Mouse (Mus musculus) neural tube, embryonic 14.5 days (tissue): ENCODE measurements around the gene Alkbh8. TPM values are rescaled to one million over a fixed set of nuclear protein-coding genes. Genes with fewer than 3 reads are reported as not detected.
"Not testable (repeated sequence)": the region's sequence is repeated elsewhere in the genome, so short reads cannot be mapped to it uniquely, and the experiment has no call there.

Experiments
- ATAC-seq: fragments of 200-750 bp; cut with Nextera tagmentation; 2 replicates; pipeline ENCODE4 v1.8.0; 2017; ENCODE audit warnings: low read depth, mild to moderate bottlenecking, moderate TSS enrichment, moderate library complexity
- H3K27ac ChIP-seq: fragments of 300-500 bp; sonication (generic); 2 replicates; pipeline ENCODE4 v1.5.1; 2014; ENCODE audit warnings: low read depth, mild to moderate bottlenecking, control low read depth, low read length, moderate library complexity, mixed read lengths
- H3K27me3 ChIP-seq: fragments of 300-500 bp; sonication (generic); 2 replicates; pipeline ENCODE4 v1.6.1; 2014; ENCODE audit warnings: low read length; ENCODE audit not compliant: control insufficient read depth, insufficient read depth
- H3K36me3 ChIP-seq: fragments of 300-500 bp; sonication (generic); 2 replicates; pipeline ENCODE4 v1.6.1; 2014; ENCODE audit warnings: low read length, mixed read lengths; ENCODE audit not compliant: control insufficient read depth, insufficient read depth
- H3K4me1 ChIP-seq: fragments of 300-500 bp; sonication (generic); 2 replicates; pipeline ENCODE4 v1.6.1; 2014; ENCODE audit warnings: low read length; ENCODE audit not compliant: control insufficient read depth, insufficient read depth
- H3K4me2 ChIP-seq: fragments of 300-500 bp; sonication (generic); 2 replicates; pipeline ENCODE4 v1.6.1; 2014; ENCODE audit warnings: mild to moderate bottlenecking, low read depth, low read length, control low read depth
- H3K4me3 ChIP-seq: fragments of 300-500 bp; sonication (generic); 2 replicates; pipeline ENCODE4 v1.5.1; 2014; ENCODE audit warnings: low read depth, low read length, control low read depth, mixed read lengths
- H3K9ac ChIP-seq: fragments of 300-500 bp; sonication (generic); replicated peaks from 2 replicates; pipeline ENCODE4 v1.6.1; 2014; ENCODE audit warnings: low read depth, mild to moderate bottlenecking, control low read depth, low read length, mixed read lengths
- H3K9me3 ChIP-seq: fragments of 300-500 bp; sonication (generic); 2 replicates; pipeline ENCODE4 v1.6.1; 2016; ENCODE audit warnings: low read length; ENCODE audit not compliant: control insufficient read depth
- WGBS: fragments of 180-500 bp; shearing (Covaris S2); extraction: QIAGEN DNeasy Blood & Tissue Kit; methylation state at CpG from one replicate; pipeline ENCODE4 v1.1.7; 2014; 5-methylcytosine and 5-hydroxymethylcytosine counted together
- polyA plus RNA-seq: library from polyadenylated mRNA; unstranded; fragments of >200 nt; fragmentation: Nextera tagmentation; extraction: Ambion mirVana; gene quantifications from 2 replicates; pipeline ENCODE4 v1.2.1, GENCODE M21; 2014

Gene Alkbh8
- polyA plus RNA-seq, 1 experiment from 2014 or later = 71.3 TPM

DNA sequence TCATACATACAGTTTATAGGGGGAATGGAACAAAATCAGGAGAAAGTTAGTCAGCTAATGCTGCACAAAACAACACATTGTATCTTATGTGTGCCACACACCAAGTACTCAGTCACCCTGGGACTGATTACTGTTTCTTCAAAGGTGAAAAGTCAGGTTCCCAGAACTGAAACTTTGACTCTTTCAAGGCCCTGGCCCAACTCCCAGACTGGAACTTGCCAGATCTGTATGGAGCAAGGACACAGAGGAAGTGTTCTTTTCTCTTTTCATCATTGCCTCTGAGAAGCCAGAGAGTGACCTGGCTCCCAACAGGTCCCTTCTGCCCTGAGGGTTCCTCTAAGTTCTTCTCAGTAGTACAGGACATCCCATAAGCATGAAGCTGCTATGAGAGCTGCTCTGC is 10.2 kb downstream of the Alkbh8 start:
- Histone ChIP-seq H3K4me3 (no peak overlapping the region), H3K9me3 (no peaks in the 10 kb centered on the region), H3K27ac (no peak overlapping the region), H3K4me1 (no peaks in the 10 kb centered on the region), H3K4me2 (no peak overlapping the region), H3K36me3 (peaks cover 36% of the 10 kb centered on the region), H3K9ac (no peak overlapping the region), H3K27me3 (no peaks in the 10 kb centered on the region)
- no peak for ATAC-seq

DNA sequence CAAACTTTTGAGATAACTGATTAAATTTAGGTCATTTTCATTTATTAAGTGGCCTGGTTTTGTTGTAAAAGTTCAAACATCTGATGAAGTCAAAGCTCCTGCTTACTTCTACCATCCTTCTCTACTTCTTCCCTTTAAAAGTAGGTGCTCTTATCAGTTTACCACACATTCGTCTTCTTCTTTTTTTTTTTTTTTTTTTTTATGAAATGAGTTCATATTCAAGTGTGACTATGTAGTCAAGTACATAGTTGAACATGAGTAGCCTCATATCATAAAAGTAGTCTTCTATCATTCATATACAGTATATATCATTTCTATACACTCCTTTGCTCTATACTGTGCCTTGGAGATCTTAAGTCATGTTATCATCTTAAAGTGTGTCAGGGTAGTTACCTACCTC is 11.0 kb downstream of the Alkbh8 start:
- H3K4me2 ChIP-seq = no peak overlapping the region
- H3K4me3 ChIP-seq = no peak overlapping the region
- H3K27ac ChIP-seq = no peak overlapping the region
- no peaks in the 10 kb centered on the region for H3K27me3 ChIP-seq
- ATAC-seq = no peak
- 73% methylated on average over 1 of the region's 1 CpGs for WGBS
- H3K9me3 ChIP-seq = no peaks in the 10 kb centered on the region
- peaks cover 38% of the 10 kb centered on the region for H3K36me3 ChIP-seq
- H3K9ac ChIP-seq = no peak overlapping the region
- H3K4me1 ChIP-seq = no peaks in the 10 kb centered on the region

DNA sequence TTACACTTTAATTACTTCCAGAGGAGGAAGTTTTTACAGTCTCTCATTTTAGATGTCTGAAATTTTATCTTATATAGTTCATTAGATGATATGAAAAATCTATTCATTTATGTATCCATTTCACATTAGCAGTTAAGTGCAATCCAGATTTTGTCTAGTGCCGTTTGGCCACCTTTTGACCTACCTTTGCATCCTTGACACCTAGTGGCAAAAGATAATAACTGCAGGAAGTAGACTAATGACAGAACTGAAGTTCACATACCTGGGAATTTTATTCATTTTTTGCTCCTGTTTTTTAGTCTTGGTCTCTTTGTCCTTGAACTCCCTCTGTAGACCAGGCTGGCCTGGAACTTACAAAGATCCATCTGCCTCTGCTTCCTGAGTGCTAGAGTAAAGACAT is 15.1 kb downstream of the Alkbh8 start:
- Histone ChIP-seq H3K9ac (no peak overlapping the region), H3K4me3 (no peak overlapping the region), H3K4me2 (no peak overlapping the region), H3K36me3 (peaks cover 33% of the 10 kb centered on the region), H3K9me3 (no peaks in the 10 kb centered on the region), H3K4me1 (no peaks in the 10 kb centered on the region), H3K27me3 (no peaks in the 10 kb centered on the region), H3K27ac (no peak overlapping the region)
- no peak for ATAC-seq
- 85% methylated on average over 1 of the region's 1 CpGs for WGBS

DNA sequence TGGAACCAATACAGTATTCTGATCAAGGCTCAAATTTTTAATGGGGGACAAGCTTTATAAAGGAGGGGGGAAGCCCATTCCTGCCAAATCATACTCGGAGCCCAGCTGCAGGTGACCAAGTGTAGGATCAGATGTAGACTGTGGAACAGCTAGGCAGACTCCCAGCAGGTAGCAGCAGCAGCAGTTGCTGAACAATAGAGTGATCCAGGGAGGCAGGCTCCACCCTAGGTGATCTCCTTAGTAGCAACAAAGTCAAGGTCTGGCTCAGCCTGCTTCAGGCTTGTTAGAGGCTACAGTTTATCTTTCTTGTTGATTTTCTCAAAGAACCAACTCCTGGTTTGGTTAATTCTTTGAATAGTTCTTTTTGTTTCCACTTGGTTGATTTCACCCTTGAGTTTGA is 41.4 kb downstream of the Alkbh8 start:
- not testable (repeated sequence) for H3K27me3 ChIP-seq, ATAC-seq
- WGBS = 60% methylated on average over 1 of the region's 1 CpGs

DNA sequence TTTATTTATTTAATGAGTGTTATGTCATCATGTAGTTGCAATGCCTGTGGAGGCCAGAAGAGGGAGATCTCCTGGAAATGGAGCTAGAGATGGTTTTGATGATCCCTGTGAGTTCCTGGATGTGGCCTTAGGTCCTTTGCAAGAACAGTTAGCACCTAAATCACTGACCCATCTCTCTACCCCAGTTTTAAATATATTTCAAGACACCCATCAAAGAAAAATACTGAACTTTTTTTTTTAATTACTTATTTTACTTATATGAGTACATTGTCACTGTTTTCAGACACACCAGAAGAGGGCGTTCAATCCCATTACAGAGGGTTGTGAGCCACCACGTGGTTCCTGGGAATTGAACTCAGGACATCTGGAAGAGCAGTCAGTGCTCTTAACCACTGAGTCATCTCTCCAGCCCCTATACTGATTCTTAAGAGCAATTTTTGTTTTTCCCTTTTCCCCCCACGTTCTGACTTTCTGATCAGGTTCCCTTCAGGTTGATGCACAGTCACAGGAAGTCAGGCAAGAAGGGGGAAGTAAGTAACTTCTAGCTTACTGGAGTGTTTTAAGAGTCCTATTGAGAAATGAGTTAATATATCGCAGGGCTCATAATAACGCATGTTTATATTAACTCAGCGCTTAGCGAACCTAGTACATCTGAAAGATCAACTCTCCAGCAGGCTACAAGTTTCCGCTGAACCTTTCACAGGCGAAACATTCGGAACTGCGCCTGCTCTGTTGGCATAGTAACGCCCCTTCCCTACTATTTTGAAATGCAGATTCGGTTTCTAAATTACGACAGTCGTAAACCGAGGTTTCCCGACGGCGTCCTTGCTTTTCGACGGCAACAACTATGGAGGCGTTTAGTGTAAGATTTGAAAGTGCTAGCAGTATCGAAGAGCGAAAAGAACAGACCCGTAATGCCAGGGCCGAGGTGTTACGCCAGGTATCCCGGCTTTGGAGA is 68.6 kb downstream of the Alkbh8 start, which contains the start of gene Cwf19l2:
Gene Cwf19l2 (plus strand): TSS at position 342 of the 958 bp plus-strand sequence.
- WGBS = 1% methylated on average over 28 of the region's 28 CpGs
- Histone ChIP-seq H3K4me2 (peak within 1 kb of the TSS; percentile 63), H3K27me3 (no peaks in the 10 kb centered on the region), H3K27ac (no peak within 1 kb of the TSS), H3K9me3 (no peaks in the 10 kb centered on the region), H3K36me3 (no peaks in the 10 kb centered on the region), H3K4me3 (peak within 1 kb of the TSS; percentile 51), H3K9ac (peak within 1 kb of the TSS; percentile 41), H3K4me1 (0 out of 2 replicates have a peak, but pooled peaks cover 2% of the 10 kb centered on the region)
- peak; percentile 96 for ATAC-seq

More for the DNA sequence above, 41.4 kb downstream of the Alkbh8 start:
- not testable (repeated sequence) for H3K4me3 ChIP-seq, H3K27ac ChIP-seq, H3K4me1 ChIP-seq, H3K9me3 ChIP-seq, H3K4me2 ChIP-seq, H3K9ac ChIP-seq, H3K36me3 ChIP-seq

DNA sequence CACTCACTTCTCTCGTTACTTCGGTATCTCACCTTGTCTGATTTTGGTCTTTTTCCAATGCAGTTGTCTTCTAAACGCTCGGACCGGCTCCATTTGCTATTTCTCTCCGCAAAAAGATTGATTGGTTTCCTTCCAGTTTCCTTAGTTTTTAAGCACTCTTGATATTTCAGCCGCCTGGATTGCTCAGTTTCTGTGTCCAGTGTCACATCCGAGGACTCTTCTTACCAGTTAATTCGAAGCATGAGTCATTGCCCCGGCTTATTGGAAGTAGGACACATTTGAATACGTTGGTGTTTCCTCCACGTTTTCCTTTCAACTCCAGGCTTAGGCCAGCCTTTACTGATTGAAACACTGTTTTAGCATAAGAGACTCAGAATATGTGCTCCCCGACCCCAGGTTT is 69.4 kb downstream of the Alkbh8 start:
- no peaks in the 10 kb centered on the region for H3K9me3 ChIP-seq
- 1% methylated on average over 13 of the region's 13 CpGs for WGBS
- peak overlapping the region; percentile 63 for H3K4me2 ChIP-seq
- H3K27ac ChIP-seq = no peak overlapping the region
- no peaks in the 10 kb centered on the region for H3K36me3 ChIP-seq
- peak overlapping the region; percentile 41 for H3K9ac ChIP-seq
- H3K4me1 ChIP-seq = 0 out of 2 replicates have a peak, but pooled peaks cover 2% of the 10 kb centered on the region
- ATAC-seq = peak; percentile 18; the same call in 1 of the 2 replicates
- peak overlapping the region; percentile 51 for H3K4me3 ChIP-seq
- H3K27me3 ChIP-seq = no peaks in the 10 kb centered on the region

DNA sequence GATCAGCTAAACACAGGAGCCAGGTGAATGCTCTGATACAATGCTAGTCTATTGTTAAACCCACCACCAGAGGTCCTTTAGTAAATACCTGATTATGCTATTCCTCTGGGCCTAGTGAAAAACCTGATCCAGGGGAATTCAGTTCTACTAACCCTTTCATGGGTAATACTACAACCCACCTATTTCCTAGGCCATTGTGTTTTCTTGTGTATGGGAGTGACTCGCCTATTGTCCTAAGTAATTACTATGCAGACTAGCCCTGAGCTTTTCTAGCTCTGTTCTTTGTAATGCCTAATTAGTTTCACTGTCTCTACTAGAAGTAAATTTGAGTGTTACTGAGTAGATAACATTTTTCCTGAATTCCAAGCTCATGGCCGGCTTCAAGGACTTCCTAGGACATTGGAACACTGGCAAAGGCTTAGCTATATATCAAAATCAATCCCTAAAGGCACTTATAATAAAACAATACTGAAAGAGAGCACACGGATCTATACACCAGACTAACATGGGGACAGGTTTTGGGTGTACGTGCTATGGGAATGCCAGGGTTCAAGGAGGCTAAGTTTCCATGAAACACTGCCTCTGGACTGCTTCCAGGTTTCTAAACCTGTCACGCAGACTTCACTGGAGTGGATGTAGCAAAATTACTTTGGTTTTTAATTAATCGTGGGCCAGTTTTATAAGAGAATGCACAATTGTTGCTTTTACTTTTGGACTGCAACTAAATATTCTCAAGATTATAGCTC is 104.8 kb downstream of the Alkbh8 start:
- not testable (repeated sequence) for H3K36me3 ChIP-seq, H3K27me3 ChIP-seq, ATAC-seq, H3K9me3 ChIP-seq, H3K27ac ChIP-seq, H3K9ac ChIP-seq, H3K4me2 ChIP-seq, H3K4me1 ChIP-seq, H3K4me3 ChIP-seq
- WGBS = 83% methylated on average over 6 of the region's 6 CpGs
